Mouse (Mus musculus): Measurements from ENCODE around the gene Snf8.

Snf8 gene

GRCm38 (mm10) chr11:96075177-96075508 lies 40.5 kb downstream of the Snf8 start:
- peak; percentile 64 for DNase-seq

GRCm38 (mm10) chr11:96075509-96076220 lies 41.0 kb downstream of the Snf8 start, which contains the start of gene Atp5g1:
Gene Atp5g1, minus strand, starts transcription at chr11:96075670.
- DNase-seq = peak; percentile 100

- no peak for DNase-seq
These were observed 41.8 kb downstream of the Snf8 start for GRCm38 (mm10) chr11:96076221-96077105.

- no peak for DNase-seq
These were observed 46.1 kb downstream of the Snf8 start for GRCm38 (mm10) chr11:96080736-96081135.

GRCm38 (mm10) chr11:96082682-96083081 lies 48.0 kb downstream of the Snf8 start:
- DNase-seq = no peak

GRCm38 (mm10) chr11:96087981-96088380 lies 53.3 kb downstream of the Snf8 start:
- no peak for DNase-seq

- no peak for DNase-seq
These were observed 56.4 kb downstream of the Snf8 start for GRCm38 (mm10) chr11:96091073-96091472.

- DNase-seq = no peak
These were observed 58.1 kb downstream of the Snf8 start for GRCm38 (mm10) chr11:96092674-96093291.

GRCm38 (mm10) chr11:96093361-96093760 lies 58.7 kb downstream of the Snf8 start:
- DNase-seq = peak; percentile 15
